Mouse (Mus musculus) granulocyte monocyte progenitor cell, adult 5-6 weeks (primary cell): ENCODE data around the gene Tubb1. TPM values are rescaled to one million over a fixed set of nuclear protein-coding genes. Genes with fewer than 3 reads are reported as not detected.

Source experiments
- ATAC-seq: replicated peaks from 2 replicates; pipeline ENCODE4 v1.8.0; 2016; ENCODE audit warnings: mild to moderate bottlenecking, moderate TSS enrichment, inconsistent platforms; ENCODE audit not compliant: poor library complexity, severe bottlenecking
- total RNA-seq, 2 experiments: library from RNA; stranded (forward) in 1 of 2; stranded (reverse) in 1 of 2; fragments of 200-712, 200-1000 nt in 1 of 2; fragments of >200 nt in 1 of 2; fragmentation: Nextera tagmentation in 1 of 2; gene quantifications; 2 replicates each; pipeline ENCODE4 v1.2.3; 2014 to 2017

The Tubb1 gene
- total RNA-seq, 2 experiments from 2014 or later: 1.0 TPM; not detected in 1

GRCm38 (mm10) chr2:174441898-174442297 is 8.6 kb upstream of the Tubb1 start:
- no peak for ATAC-seq

DNA sequence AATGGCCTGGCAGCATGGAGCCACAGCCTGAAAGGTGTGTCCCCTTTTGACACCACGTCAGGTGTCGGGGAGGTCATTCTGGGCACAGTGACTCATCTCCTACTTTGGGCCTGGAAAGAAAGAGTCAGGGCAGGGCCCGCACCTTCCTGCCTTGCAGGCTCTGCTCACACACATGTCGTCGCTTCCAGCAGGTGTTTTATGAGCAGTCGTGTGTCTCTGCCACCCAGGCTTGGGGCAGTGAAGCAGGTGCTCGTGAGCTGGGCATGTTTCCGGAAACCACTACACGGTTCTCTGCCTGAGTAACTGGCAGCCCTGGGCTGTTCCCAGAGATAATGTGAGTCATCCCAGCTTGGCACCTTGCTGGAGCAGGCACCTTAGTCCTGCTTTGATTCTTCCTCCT is 8.0 kb upstream of the Tubb1 start:
- ATAC-seq: no peak

DNA sequence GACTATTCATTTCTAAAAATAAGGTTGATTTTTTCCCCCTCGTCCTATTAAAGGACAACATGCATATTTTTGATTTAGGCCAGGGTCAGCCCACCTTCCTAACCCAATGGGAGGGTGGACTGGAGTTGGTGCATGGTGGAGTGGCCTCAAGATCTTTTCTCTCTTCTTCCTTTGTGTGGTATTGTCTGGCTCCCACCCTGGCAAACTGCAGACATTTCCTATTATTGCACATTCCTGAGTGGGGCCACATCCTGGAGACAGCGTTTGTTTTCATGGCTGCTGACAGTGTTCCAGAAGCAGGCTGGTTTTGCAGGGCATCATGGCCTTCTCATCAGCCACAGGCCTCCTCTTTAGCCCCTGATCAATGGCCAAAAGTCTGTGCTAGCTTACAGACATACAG is 7.4 kb upstream of the Tubb1 start:
- no peak for ATAC-seq

- no peak for ATAC-seq
These were observed 6.1 kb upstream of the Tubb1 start for GRCm38 (mm10) chr2:174444359-174444758.

GRCm38 (mm10) chr2:174445018-174445417 is 5.5 kb upstream of the Tubb1 start:
- no peak for ATAC-seq

GRCm38 (mm10) chr2:174446492-174446891 is 4.0 kb upstream of the Tubb1 start:
- no peak for ATAC-seq

DNA sequence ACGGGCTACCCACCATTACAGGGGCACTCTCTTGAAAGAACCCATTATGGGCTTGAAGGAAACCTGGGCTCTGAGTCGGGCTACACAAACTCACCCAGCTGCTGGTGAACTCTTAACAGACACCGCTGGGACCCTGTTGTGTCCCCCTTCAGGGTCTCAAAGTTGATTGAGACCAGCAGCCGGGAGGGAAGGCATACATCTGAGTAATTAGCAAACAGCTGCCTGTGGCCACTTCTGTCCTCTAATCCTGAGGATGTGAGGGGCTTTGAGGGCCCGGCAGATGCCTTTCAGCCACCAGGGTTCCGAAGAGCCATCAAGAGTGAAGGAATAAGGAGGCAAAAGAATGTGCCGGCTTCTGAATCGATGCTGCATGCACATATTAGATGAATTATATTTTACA is 3.6 kb upstream of the Tubb1 start:
- no peak for ATAC-seq

- no peak for ATAC-seq
These were observed 2.1 kb upstream of the Tubb1 start for GRCm38 (mm10) chr2:174448405-174448804.

DNA sequence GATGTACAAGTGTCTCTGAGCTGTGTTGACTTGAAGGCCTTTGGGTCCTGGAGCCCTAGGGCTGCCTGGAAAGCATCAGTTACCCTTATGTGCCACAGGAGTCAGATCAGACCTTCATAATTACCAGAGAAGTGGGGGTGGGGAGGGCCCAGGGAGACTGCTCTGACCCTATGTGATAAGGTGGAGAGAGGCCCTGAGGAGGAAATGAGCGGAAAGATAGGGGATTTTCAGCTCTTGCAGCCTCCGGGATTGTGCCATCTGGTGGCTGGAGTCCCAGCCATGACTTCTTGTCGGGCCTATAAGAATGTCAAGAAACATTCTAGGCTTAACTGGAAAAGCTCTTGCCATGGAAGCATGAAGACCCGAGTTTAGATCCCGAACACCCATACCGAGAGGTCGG is 3.2 kb downstream of the Tubb1 start:
- ATAC-seq: peak; percentile 78

DNA sequence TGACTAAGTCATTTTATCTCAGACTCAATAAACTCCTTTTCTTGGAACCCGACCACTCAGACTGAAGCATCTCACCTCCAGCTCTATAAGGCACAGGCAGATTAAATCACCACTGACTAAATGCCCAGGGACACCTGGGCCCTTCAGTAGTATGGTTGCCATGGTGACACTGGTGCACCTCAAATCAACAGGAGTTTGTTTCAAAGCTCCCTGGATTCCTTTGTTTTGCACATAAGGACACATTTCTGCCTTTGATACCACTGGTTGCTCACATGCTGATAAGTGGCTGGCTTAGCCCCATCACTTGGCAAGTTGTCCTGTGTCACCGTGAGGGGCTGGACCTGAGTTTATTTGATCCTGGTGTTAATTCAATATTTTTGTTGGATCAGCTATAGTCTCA is 8.9 kb downstream of the Tubb1 start:
- no peak for ATAC-seq

DNA sequence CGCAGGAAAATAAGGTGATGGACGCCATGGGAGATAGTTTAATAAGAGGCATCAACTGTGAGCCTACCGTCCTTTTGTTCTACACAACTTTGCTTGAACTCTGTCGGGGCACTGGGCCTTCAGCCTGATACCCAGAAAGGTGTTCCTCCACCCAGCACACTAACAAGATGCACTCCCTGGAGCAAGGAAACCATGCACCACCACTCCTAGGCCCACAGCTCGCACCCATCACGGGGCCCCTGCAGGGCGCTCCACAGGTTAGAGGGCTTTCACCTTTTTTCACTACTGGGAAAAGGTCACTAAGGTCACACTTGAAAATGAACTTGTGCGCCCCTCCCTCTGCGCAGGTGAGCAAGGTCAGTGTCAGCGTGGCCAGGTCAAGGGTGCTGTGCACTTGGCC is 12.9 kb downstream of the Tubb1 start:
- peak; percentile 15 for ATAC-seq

GRCm38 (mm10) chr2:174463789-174464523 is 13.5 kb downstream of the Tubb1 start, which contains the start of gene Atp5e:
TSS of gene Atp5e (minus strand) at chr2:174464105.
- ATAC-seq: peak; percentile 98

GRCm38 (mm10) chr2:174470333-174470732 is 19.8 kb downstream of the Tubb1 start:
- ATAC-seq: no peak

- ATAC-seq: no peak
These were observed 20.4 kb downstream of the Tubb1 start for GRCm38 (mm10) chr2:174470786-174471405.

DNA sequence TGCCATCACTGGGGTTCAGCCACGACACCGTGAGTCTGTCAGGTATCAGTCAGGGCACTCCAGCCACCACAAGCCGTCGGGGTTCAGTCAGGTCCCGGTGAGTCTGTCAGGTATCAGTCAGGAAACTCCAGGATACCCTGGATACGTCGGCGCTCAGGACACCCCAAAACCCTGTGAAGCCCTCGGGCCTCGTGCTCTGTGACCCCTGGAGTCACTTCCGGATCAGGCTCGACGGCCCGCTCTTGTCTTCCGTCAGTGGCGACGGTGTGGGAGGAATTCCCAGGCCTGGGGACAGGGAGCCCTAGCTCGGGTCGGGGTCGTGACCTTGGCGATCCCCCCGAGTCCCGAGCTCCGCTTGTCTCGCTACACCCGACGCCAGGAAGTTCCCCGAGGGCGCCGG is 21.9 kb downstream of the Tubb1 start:
- peak; percentile 34 for ATAC-seq

- ATAC-seq: peak; percentile 86
These were observed 22.5 kb downstream of the Tubb1 start, which contains the start of gene Prelid3b for GRCm38 (mm10) chr2:174472818-174473549. TSS of gene Prelid3b (minus strand) at chr2:174473081.

DNA sequence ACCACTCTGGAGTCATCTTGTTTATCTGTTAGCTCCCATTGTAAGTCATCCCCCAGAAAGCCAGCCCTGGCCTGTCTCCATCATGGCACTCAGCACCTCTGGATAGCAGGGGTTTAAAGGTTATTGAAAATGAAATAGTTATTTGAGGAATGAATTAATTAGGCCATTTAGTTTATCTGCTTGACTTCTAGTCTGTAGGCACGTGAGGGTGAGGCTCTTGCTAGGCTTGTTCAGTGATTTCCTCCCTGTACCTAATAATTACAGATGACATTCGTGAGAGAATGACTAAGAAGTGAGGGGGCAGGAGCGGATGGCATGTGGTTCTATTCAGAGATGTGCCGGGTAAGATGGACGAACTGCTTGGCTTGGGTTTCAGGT is 23.0 kb downstream of the Tubb1 start:
- ATAC-seq: no peak

- no peak for ATAC-seq
These were observed 27.2 kb downstream of the Tubb1 start for GRCm38 (mm10) chr2:174477543-174478319.

DNA sequence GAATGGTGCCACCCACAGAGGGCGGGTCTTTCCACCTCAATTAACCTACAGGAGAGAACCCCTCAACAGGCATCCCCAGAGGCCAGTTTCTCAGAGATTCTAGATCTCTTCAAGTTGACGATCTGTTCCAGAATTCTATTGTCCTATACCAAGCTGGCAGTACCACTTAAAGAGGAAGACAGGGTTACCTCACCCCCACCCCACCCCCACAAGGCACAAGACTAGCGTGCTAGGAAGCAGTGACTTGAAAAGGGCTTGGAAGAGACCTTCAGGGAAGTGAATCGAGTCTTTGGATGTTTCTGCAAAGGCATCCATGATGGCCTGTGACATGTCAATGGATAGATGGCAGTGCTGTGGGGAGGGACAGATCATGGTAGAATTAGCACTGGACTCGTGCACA is 28.3 kb downstream of the Tubb1 start:
- ATAC-seq: peak; percentile 73

DNA sequence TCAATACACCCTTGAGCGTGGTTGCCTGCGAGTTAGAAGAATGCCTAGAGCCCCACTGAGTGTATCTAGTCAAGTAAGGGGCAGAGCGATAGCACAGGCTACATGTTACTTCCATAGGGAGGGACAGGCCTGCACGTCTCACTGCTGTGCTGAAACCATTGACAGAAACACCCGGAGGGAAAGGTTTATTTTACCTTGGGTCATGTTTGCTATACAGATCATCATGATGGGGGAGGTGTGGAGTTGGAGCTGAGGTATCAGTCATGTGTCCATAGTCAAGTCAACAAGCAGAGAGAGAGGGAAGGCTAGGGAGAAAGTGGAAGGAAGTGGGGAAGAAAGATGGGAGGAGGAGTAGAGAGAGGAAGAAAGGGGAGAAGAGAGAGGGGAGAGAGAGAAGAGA is 36.5 kb downstream of the Tubb1 start:
- ATAC-seq: no peak

GRCm38 (mm10) chr2:174492858-174493257 is 42.4 kb downstream of the Tubb1 start:
- peak; percentile 37; the same call in 1 of the 2 replicates for ATAC-seq
